Mouse (Mus musculus) embryonic facial prominence, embryonic 15.5 days (tissue): ENCODE measurements at regions not wholly inside any gene's neighbourhood (a gene's known extent, or its start where the extent isn't known, plus 50 kb on each side); places are given as distances from the start of the nearest gene placed in this dataset.
A peak's percentile ranks its signal among the peaks of the same experiment; 100 is the strongest.

Source experiments
- ATAC-seq: fragments of 200-750 bp; cut with Nextera tagmentation; 2 replicates; pipeline ENCODE4 v1.8.0; 2017; ENCODE audit warnings: low read depth, moderate TSS enrichment; ENCODE audit not compliant: insufficient number of reproducible peaks, low FRiP score, low TSS enrichment
- H3K27ac ChIP-seq: fragments of 300-500 bp; sonication (generic); replicated peaks from 2 replicates; pipeline ENCODE4 v1.5.1; 2015; ENCODE audit warnings: mild to moderate bottlenecking, inconsistent platforms
- H3K27me3 ChIP-seq: fragments of 300-500 bp; sonication (generic); 2 replicates; pipeline ENCODE4 v1.6.1; 2015; ENCODE audit warnings: inconsistent platforms
- H3K36me3 ChIP-seq: fragments of 300-500 bp; sonication (generic); 2 replicates; pipeline ENCODE4 v1.6.1; 2015; ENCODE audit warnings: mild to moderate bottlenecking, inconsistent platforms
- H3K4me1 ChIP-seq: fragments of 300-500 bp; sonication (generic); 2 replicates; pipeline ENCODE4 v1.6.1; 2015; ENCODE audit warnings: inconsistent platforms
- H3K4me2 ChIP-seq: fragments of 300-500 bp; sonication (generic); replicated peaks from 2 replicates; pipeline ENCODE4 v1.6.1; 2015; ENCODE audit warnings: mild to moderate bottlenecking, inconsistent platforms
- H3K4me3 ChIP-seq: fragments of 300-500 bp; sonication (generic); replicated peaks from 2 replicates; pipeline ENCODE4 v1.5.1; 2015; ENCODE audit warnings: mild to moderate bottlenecking, inconsistent platforms
- H3K9ac ChIP-seq: fragments of 300-500 bp; sonication (generic); 2 replicates; pipeline ENCODE4 v1.6.1; 2015; ENCODE audit warnings: inconsistent platforms
- H3K9me3 ChIP-seq: fragments of 300-500 bp; sonication (generic); replicated peaks from 2 replicates; pipeline ENCODE4 v1.6.1; 2016; ENCODE audit warnings: inconsistent platforms
- WGBS: fragments of 180-500 bp; shearing (Covaris S2); methylation state at CpG from one replicate; pipeline ENCODE4 v1.1.7; 2015; 5-methylcytosine and 5-hydroxymethylcytosine counted together

DNA sequence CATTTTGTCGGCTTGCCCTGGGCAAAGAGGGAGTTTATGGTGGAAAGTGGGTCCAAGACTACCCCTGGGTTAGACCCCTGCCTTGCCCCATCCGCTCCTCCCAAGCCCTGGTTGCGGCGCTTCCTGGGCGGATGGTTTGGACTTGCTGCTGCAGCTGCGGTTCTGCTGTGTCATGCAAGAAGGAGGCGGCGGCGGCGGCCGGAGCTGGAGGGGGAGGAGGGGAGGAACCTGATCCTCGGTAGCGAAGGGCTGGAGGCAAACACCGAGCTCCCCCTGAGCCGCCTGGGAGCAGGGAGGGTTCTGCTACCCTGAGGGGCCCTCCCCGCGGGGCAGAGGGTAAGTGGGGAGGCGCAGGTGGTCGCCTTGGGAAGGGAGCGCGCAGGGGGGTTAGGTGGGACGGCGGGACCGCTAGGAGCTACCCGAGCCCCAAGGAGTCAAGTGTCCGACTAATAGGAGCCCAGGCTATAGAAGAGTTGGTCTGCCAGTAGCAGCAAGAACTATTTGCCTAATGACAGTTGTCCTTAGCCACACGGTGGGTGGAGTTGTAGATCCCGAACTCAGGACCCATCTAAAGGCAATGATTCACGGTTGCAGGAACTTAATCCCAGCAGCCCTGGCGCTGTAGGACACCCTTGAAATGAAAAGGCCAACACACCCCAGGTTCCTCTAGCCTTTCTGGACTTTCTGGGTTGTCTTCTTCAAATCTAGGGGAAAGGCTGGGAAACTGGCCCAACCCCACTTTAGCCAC, 178.2 kb upstream of the Mkln1 start:
- H3K4me1 ChIP-seq: peaks cover 36% of the 10 kb centered on the region
- no peaks in the 10 kb centered on the region for H3K9me3 ChIP-seq
- H3K27ac ChIP-seq: no peak overlapping the region
- WGBS: under 1% methylated on average over 30 of the region's 30 CpGs
- H3K4me3 ChIP-seq: peak overlapping the region; percentile 28
- peaks cover 74% of the 10 kb centered on the region for H3K27me3 ChIP-seq
- no peak overlapping the region for H3K9ac ChIP-seq
- peak overlapping the region; percentile 47 for H3K4me2 ChIP-seq
- no peak; the same call in 1 of the 2 replicates for ATAC-seq
- no peaks in the 10 kb centered on the region for H3K36me3 ChIP-seq

- Histone ChIP-seq H3K36me3 (no peaks in the 10 kb centered on the region), H3K9ac (no peak overlapping the region), H3K4me3 (no peak overlapping the region), H3K4me2 (no peak overlapping the region), H3K9me3 (no peaks in the 10 kb centered on the region), H3K27me3 (peaks cover 65% of the 10 kb centered on the region), H3K27ac (no peak overlapping the region), H3K4me1 (peaks cover 36% of the 10 kb centered on the region)
- 16% methylated on average over 10 of the region's 10 CpGs for WGBS
- no peak for ATAC-seq
Observed at GRCm38 (mm10) chr6:31221490-31221889, 177.0 kb upstream of the Mkln1 start.

DNA sequence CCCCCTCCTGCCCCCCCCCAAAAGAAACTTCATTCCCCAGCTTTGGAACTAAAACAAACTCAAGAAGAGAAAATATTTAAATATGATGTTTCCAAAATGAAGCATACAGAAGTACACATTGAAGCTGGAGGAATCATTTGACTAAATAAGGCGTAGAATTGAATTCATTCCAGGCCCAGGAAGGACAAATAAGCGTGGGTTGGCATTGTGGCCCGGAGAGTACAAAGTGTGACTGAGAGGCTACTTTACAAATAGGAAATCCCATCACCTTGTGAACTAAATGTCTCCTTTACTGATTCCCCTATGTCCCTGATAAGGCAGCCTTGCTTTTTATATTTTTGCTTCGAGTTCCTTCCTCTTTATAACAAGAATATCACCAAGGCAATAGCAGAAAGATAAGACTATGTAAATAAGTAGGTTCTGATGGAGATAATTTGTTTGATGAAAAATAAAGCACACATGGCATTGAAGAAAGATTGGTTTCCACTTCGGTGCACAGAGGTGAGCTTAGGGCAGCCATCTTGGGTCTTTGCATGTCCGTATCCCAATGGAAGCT, 176.4 kb upstream of the Mkln1 start:
- 72% methylated on average over 6 of the region's 6 CpGs for WGBS
- ATAC-seq: no peak
- H3K27ac ChIP-seq: no peak overlapping the region

DNA sequence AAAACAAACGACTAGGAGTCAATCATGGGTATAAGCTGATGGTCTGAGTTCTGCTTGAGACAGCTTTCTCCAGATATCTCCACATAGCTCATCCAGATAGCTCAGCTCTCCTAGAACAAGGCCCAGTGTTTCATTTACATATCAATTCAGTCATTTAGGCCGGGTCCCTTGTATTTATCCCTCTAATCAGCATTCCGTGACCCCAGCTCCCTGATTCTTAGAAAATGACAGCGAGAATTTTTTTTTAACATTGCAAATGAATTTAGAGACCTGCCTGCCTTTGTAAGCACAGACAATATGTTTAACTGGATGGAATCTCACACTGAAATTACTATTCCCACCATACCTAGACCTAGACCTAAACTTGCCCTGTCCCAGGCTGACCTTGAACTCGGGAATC, 171.1 kb upstream of the Mkln1 start:
- H3K4me1 ChIP-seq: no peaks in the 10 kb centered on the region
- ATAC-seq: no peak

More for the DNA sequence above, 176.4 kb upstream of the Mkln1 start:
- Histone ChIP-seq H3K4me2 (no peak overlapping the region), H3K4me3 (no peak overlapping the region), H3K36me3 (no peaks in the 10 kb centered on the region), H3K9ac (no peak overlapping the region), H3K4me1 (peaks cover 31% of the 10 kb centered on the region), H3K9me3 (no peaks in the 10 kb centered on the region), H3K27me3 (peaks cover 59% of the 10 kb centered on the region)

GRCm38 (mm10) chr6:31228061-31228460, 170.5 kb upstream of the Mkln1 start:
- no peak overlapping the region for H3K27ac ChIP-seq
- no peak overlapping the region for H3K4me3 ChIP-seq
- no peaks in the 10 kb centered on the region for H3K36me3 ChIP-seq
- no peak overlapping the region for H3K4me2 ChIP-seq
- no peaks in the 10 kb centered on the region for H3K4me1 ChIP-seq
- H3K27me3 ChIP-seq: 0 out of 2 replicates have a peak, but pooled peaks cover 4% of the 10 kb centered on the region
- 93% methylated on average over 1 of the region's 1 CpGs for WGBS
- no peak overlapping the region for H3K9ac ChIP-seq
- H3K9me3 ChIP-seq: no peaks in the 10 kb centered on the region
- ATAC-seq: no peak

More for the DNA sequence above, 171.1 kb upstream of the Mkln1 start:
- H3K9ac ChIP-seq: no peak overlapping the region
- no peak overlapping the region for H3K4me2 ChIP-seq
- no peaks in the 10 kb centered on the region for H3K36me3 ChIP-seq
- no peak overlapping the region for H3K4me3 ChIP-seq
- H3K27me3 ChIP-seq: 0 out of 2 replicates have a peak, but pooled peaks cover 9% of the 10 kb centered on the region
- no peaks in the 10 kb centered on the region for H3K9me3 ChIP-seq
- 59% methylated on average over 5 of the region's 5 CpGs for WGBS
- H3K27ac ChIP-seq: no peak overlapping the region

GRCm38 (mm10) chr6:31231821-31232220, 166.7 kb upstream of the Mkln1 start:
- H3K4me1 ChIP-seq: no peaks in the 10 kb centered on the region
- no peaks in the 10 kb centered on the region for H3K27me3 ChIP-seq
- no peak for ATAC-seq
- no peaks in the 10 kb centered on the region for H3K36me3 ChIP-seq
- 75% methylated on average over 4 of the region's 4 CpGs for WGBS
- H3K4me2 ChIP-seq: no peak overlapping the region
- H3K9me3 ChIP-seq: no peaks in the 10 kb centered on the region
- H3K4me3 ChIP-seq: no peak overlapping the region
- no peak overlapping the region for H3K27ac ChIP-seq
- H3K9ac ChIP-seq: no peak overlapping the region

- no peak overlapping the region for H3K9ac ChIP-seq
- H3K9me3 ChIP-seq: no peaks in the 10 kb centered on the region
- H3K27me3 ChIP-seq: no peaks in the 10 kb centered on the region
- ATAC-seq: no peak
- no peak overlapping the region for H3K27ac ChIP-seq
- no peak overlapping the region for H3K4me3 ChIP-seq
- 57% methylated on average over 18 of the region's 18 CpGs for WGBS
- no peaks in the 10 kb centered on the region for H3K4me1 ChIP-seq
- H3K36me3 ChIP-seq: no peaks in the 10 kb centered on the region
- H3K4me2 ChIP-seq: no peak overlapping the region
Observed at GRCm38 (mm10) chr6:31233252-31233993, 165.1 kb upstream of the Mkln1 start.

DNA sequence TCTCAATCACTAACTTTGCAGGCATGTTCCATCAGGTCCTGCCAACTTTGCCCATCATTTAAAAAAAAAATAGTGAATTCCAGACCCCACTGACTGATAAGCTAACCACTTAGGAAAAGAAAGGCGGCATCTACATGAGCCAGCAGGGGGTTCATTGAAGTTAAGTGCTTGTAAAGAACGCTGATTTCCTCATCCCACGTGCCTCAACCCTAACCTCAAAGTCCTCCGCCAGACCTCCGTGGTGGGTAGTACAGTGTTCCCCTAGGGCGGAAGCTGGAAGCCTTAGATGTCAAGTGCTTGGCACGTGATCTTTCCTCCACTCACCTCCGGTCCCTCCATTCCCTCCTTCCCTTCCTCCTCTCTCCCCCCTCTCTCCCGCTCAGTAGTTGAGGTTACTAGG, 158.5 kb upstream of the Mkln1 start:
- H3K9me3 ChIP-seq: no peaks in the 10 kb centered on the region
- no peak for ATAC-seq
- no peak overlapping the region for H3K27ac ChIP-seq
- H3K4me2 ChIP-seq: no peak overlapping the region
- no peaks in the 10 kb centered on the region for H3K27me3 ChIP-seq
- no peaks in the 10 kb centered on the region for H3K36me3 ChIP-seq
- H3K4me3 ChIP-seq: no peak overlapping the region
- no peak overlapping the region for H3K9ac ChIP-seq
- peaks cover 3% of the 10 kb centered on the region; the same call in 1 of the 2 replicates for H3K4me1 ChIP-seq
- 11% methylated on average over 9 of the region's 9 CpGs for WGBS

DNA sequence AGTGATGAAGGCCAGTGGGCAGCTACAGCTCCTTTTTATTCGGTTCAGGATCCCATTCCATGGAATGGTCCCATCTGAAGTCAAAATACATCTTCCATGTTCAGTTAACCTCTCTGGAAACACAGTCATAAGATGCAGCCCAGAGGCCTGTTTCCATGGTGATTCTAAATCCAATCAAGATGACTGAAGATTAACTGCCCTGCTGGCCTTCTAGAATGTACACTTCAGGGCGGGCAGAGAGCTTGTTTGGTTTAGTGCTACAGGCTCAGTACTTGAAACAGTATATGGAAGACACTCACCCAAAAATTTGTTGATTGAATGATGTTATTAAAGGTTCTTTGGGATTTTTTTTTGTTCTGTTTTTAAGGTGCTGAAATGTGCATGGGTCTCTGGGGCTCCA, 148.0 kb upstream of the Mkln1 start:
- Histone ChIP-seq H3K36me3 (no peaks in the 10 kb centered on the region), H3K9me3 (no peaks in the 10 kb centered on the region), H3K27ac (no peak overlapping the region), H3K4me2 (no peak overlapping the region), H3K9ac (no peak overlapping the region), H3K27me3 (no peaks in the 10 kb centered on the region), H3K4me1 (no peaks in the 10 kb centered on the region), H3K4me3 (no peak overlapping the region)
- 47% methylated on average over 2 of the region's 2 CpGs for WGBS
- no peak for ATAC-seq

GRCm38 (mm10) chr6:31253251-31253935, 145.1 kb upstream of the Mkln1 start:
- ATAC-seq: 0 out of 2 replicates have a peak, but pooled peaks have one; percentile 24
- H3K4me2 ChIP-seq: peak overlapping the region; percentile 21; the same call in 1 of the 2 replicates
- no peak overlapping the region for H3K27ac ChIP-seq
- H3K36me3 ChIP-seq: no peaks in the 10 kb centered on the region
- H3K4me1 ChIP-seq: no peaks in the 10 kb centered on the region
- H3K4me3 ChIP-seq: no peak overlapping the region
- 11% methylated on average over 15 of the region's 15 CpGs for WGBS
- no peaks in the 10 kb centered on the region for H3K27me3 ChIP-seq
- no peaks in the 10 kb centered on the region for H3K9me3 ChIP-seq
- H3K9ac ChIP-seq: no peak overlapping the region
